Mouse (Mus musculus) olfactory bulb, adult 2 months (tissue): ENCODE data around the gene Antxr2.

Experiments
- CTCF ChIP-seq: fragments of 200-500 bp; IDR thresholded peaks from 2 replicates; pipeline ENCODE4 v1.5.1; 2012; ENCODE audit warnings: low read depth, mild to moderate bottlenecking, low read length, moderate library complexity; ENCODE audit not compliant: insufficient read depth
- POLR2A ChIP-seq: fragments of 200-500 bp; IDR thresholded peaks from 2 replicates; pipeline ENCODE4 v1.6.1; 2012; ENCODE audit warnings: mild to moderate bottlenecking, low read depth, low read length, moderate library complexity; ENCODE audit not compliant: insufficient read depth

GRCm38 (mm10) chr5:98019396-98019795, 11.4 kb downstream of the Antxr2 start:
- no peak for TF ChIP-seq POLR2A
- TF ChIP-seq CTCF, result no peak
